In the genomic region with DNA sequence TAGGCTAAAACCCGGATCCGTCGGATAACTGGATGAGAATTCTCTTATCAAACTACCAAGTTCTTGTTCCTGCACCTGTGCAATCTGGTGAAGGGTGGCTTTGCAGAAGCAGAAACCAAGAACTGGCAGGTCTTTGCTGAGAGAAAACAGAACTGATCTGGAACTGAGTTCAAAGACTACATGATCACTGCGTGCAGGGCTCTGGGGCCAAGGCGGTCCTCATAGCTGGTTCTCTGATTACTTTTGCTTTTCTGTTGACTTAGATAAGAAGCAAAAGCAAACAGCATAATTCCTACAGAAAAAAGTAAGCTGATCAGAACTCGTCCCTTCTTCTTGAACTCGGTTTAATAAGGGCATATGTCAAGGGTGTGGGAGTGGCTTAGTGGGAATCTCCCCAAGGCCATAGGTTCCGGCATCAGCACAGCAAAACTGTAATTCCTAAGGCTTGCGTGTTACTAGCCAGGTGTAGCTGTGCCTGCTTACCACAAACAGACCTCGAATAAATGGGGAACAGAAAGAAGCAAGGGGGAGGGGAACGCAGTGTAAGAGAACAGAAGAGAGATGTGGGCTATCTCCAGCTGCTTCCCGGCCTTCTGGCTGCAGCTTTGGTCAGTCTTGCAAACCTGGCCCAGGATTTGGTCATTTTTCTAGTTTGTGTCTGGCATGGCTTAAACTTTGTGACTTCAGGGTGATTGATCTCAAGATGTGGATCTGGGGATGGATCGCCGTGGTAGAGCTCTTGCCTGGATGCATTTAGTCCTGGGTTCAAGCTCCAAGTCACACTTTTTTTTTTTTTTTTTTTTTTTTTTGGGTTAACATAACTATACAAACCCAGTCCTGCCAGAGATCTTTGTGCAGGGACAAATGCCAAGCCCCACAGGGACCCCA, we compare ENCODE assay signal across 9 mouse cellular contexts. TPM values are rescaled to one million over a fixed set of nuclear protein-coding genes. Genes with fewer than 3 reads are reported as not detected.
DNase-seq lines count a peak whose midpoint lies in the region.
"Had no signal": no experiment of that assay in that cellular context is flagged by ENCODE, and none has a peak within 500 bp of the region (broad histone marks: within the 10 kb centered on the region; RNA-seq: fewer than 3 reads in every experiment).

No protein-coding gene starts in this region.

- intact Hi-C loops in left cerebral cortex, postnatal 10 days (cut with DNase I): no loop called here

- no peaks in the 10 kb centered on the region for H3K27me3 ChIP-seq in megakaryocyte, embryonic 14.5 days (replicated peaks)
- H3K27me3 ChIP-seq: forebrain, embryonic 13.5 days had no signal

- peak overlapping the region; percentile 87 for H3K4me3 ChIP-seq in megakaryocyte, embryonic 14.5 days (replicated peaks)
- H3K4me3 ChIP-seq: forebrain, embryonic 13.5 days had no signal

- DNase-seq in adrenal gland, adult (ENCODE audit: inconsistent age in 2 of 2, low spot score in 1 of 2): peak; percentile 30 to 74
- DNase-seq in adrenal gland, adult 18-20 months (ENCODE audit: low spot score in 2 of 2): no peak
- DNase-seq in urinary bladder, postnatal 36 days (ENCODE audit: low spot score in 2 of 2): peak; percentile 37 to 38
- no peak for DNase-seq in urinary bladder, postnatal 25 days (ENCODE audit: low spot score)
- no peak for DNase-seq in embryo, embryonic 10.5 days (ENCODE audit: low spot score)
- DNase-seq in left cerebral cortex, postnatal 10 days (ENCODE audit: extremely low spot score in 1 of 2, low spot score in 2 of 2): no peak
- no peak for DNase-seq in testis, postnatal 10 days (ENCODE audit: low spot score)

- H3K9me3 ChIP-seq in megakaryocyte, embryonic 14.5 days: peaks cover 3% of the 10 kb centered on the region; the same call in 1 of the 2 replicates
- H3K9me3 ChIP-seq: forebrain, embryonic 13.5 days had no signal

- H3K36me3 ChIP-seq in megakaryocyte, embryonic 14.5 days (replicated peaks; ENCODE audit: low read length): peaks cover 3% of the 10 kb centered on the region

- peaks cover 44% of the 10 kb centered on the region for H3K4me1 ChIP-seq in megakaryocyte, embryonic 14.5 days
- H3K4me1 ChIP-seq: forebrain, embryonic 13.5 days had no signal

RNA-seq across cellular contexts. Expression of a gene that starts 21.8 kb away (rescaled TPM):
- total RNA-seq in adrenal gland, adult 18-20 months (2021): 100 to 1,000 TPM; 191 to 229 TPM
- polyA plus RNA-seq in megakaryocyte, embryonic 14.5 days (2012; ENCODE audit: insufficient read depth, low replicate concordance): 6.0 and 11.7 TPM in 2 replicates
- total RNA-seq in left cerebral cortex, postnatal 10 days (2021): 10 to 100 TPM; 40.5 to 43.1 TPM

Comparison
In these comparisons a context has a peak if more than half of its experiments do, and no peak if none do; other contexts are left out.
1. DNase-seq: peak in adrenal gland, adult (2 of 2) and urinary bladder, postnatal 36 days (2 of 2); none in adrenal gland, adult 18-20 months (0 of 2), urinary bladder, postnatal 25 days (single experiment), embryo, embryonic 10.5 days (single experiment), left cerebral cortex, postnatal 10 days (0 of 2) and testis, postnatal 10 days (single experiment).
2. RNA of a gene that starts 21.8 kb away (total RNA-seq): 191 to 229 TPM in adrenal gland, adult 18-20 months; 40.5 to 43.1 TPM in left cerebral cortex, postnatal 10 days; every median in the first group is over 4 times any median in the second.